Mouse (Mus musculus): ENCODE measurements around the gene Clcnkb. TPM values are rescaled to one million over a fixed set of nuclear protein-coding genes. Genes with fewer than 3 reads are reported as not detected.
A peak's percentile ranks its signal among the peaks of the same experiment; 100 is the strongest.

The Clcnkb gene
- polyA plus RNA-seq, 1 experiment from 2014 or later = not detected

- WGBS = 16% methylated on average over 22 of the region's 22 CpGs
- H3K9me3 ChIP-seq (replicated peaks) = no peaks in the 10 kb centered on the region
- no peaks in the 10 kb centered on the region; the same call in 1 of the 2 replicates for H3K4me1 ChIP-seq
- H3K27me3 ChIP-seq (ENCODE audit: low read depth, poor library complexity, severe bottlenecking) = peaks cover 22% of the 10 kb centered on the region; the same call in 1 of the 2 replicates
- H3K4me3 ChIP-seq = no peak overlapping the region
- H3K27ac ChIP-seq = no peak overlapping the region
- no peaks in the 10 kb centered on the region for H3K36me3 ChIP-seq
- DNase-seq (ENCODE audit: low spot score) = no peak
These were observed 4.3 kb downstream of the Clcnkb start for GRCm38 (mm10) chr4:141411430-141411992.

GRCm38 (mm10) chr4:141408577-141408976 lies 7.2 kb downstream of the Clcnkb start:
- peaks cover 8% of the 10 kb centered on the region for H3K4me1 ChIP-seq
- H3K4me3 ChIP-seq = no peak overlapping the region
- no peak overlapping the region for H3K27ac ChIP-seq
- H3K36me3 ChIP-seq = no peaks in the 10 kb centered on the region
- peaks cover 47% of the 10 kb centered on the region for H3K27me3 ChIP-seq (ENCODE audit: low read depth, poor library complexity, severe bottlenecking)
- no peak for DNase-seq (ENCODE audit: low spot score)
- WGBS = 92% methylated on average over 3 of the region's 3 CpGs
- no peaks in the 10 kb centered on the region for H3K9me3 ChIP-seq (replicated peaks)

- H3K36me3 ChIP-seq = no peaks in the 10 kb centered on the region
- peaks cover 42% of the 10 kb centered on the region for H3K27me3 ChIP-seq (ENCODE audit: low read depth, poor library complexity, severe bottlenecking)
- no peak overlapping the region for H3K27ac ChIP-seq
- DNase-seq (ENCODE audit: low spot score) = no peak
- peaks cover 8% of the 10 kb centered on the region for H3K4me1 ChIP-seq
- H3K9me3 ChIP-seq (replicated peaks) = no peaks in the 10 kb centered on the region
- 43% methylated on average over 14 of the region's 14 CpGs for WGBS
- H3K4me3 ChIP-seq = no peak overlapping the region
These were observed 9.1 kb downstream of the Clcnkb start for GRCm38 (mm10) chr4:141406516-141407299.

GRCm38 (mm10) chr4:141405314-141405622 lies 10.5 kb downstream of the Clcnkb start:
- Histone ChIP-seq H3K9me3 (replicated peaks) (no peaks in the 10 kb centered on the region), H3K27ac (0 out of 2 replicates have a peak overlapping the region, but pooled peaks have one; percentile 38), H3K27me3 (ENCODE audit: low read depth, poor library complexity, severe bottlenecking) (peaks cover 36% of the 10 kb centered on the region), H3K4me3 (no peak overlapping the region), H3K36me3 (no peaks in the 10 kb centered on the region), H3K4me1 (peaks cover 9% of the 10 kb centered on the region; the same call in 1 of the 2 replicates)
- DNase-seq (ENCODE audit: low spot score) = no peak
- WGBS = 80% methylated on average over 3 of the region's 3 CpGs

- DNase-seq (ENCODE audit: low spot score) = peak; percentile 94
- 15% methylated on average over 15 of the region's 15 CpGs for WGBS
- H3K4me1 ChIP-seq = peaks cover 11% of the 10 kb centered on the region; the same call in 1 of the 2 replicates
- H3K4me3 ChIP-seq = peak overlapping the region; percentile 29
- peaks cover 36% of the 10 kb centered on the region for H3K27me3 ChIP-seq (ENCODE audit: low read depth, poor library complexity, severe bottlenecking)
- peak overlapping the region; percentile 38; the same call in 1 of the 2 replicates for H3K27ac ChIP-seq
- H3K36me3 ChIP-seq = no peaks in the 10 kb centered on the region
- H3K9me3 ChIP-seq (replicated peaks) = no peaks in the 10 kb centered on the region
These were observed 11.1 kb downstream of the Clcnkb start for GRCm38 (mm10) chr4:141404518-141405313.

GRCm38 (mm10) chr4:141400171-141400570 lies 15.6 kb downstream of the Clcnkb start:
- Histone ChIP-seq H3K27ac (no peak overlapping the region), H3K36me3 (no peaks in the 10 kb centered on the region), H3K9me3 (replicated peaks) (no peaks in the 10 kb centered on the region), H3K4me3 (no peak overlapping the region), H3K4me1 (peaks cover 22% of the 10 kb centered on the region; the same call in 1 of the 2 replicates), H3K27me3 (ENCODE audit: low read depth, poor library complexity, severe bottlenecking) (peaks cover 50% of the 10 kb centered on the region)
- no peak for DNase-seq (ENCODE audit: low spot score)
- 85% methylated on average over 15 of the region's 15 CpGs for WGBS

GRCm38 (mm10) chr4:141398545-141398944 lies 17.3 kb downstream of the Clcnkb start, which contains the start of gene Clcnka:
TSS of gene Clcnka (minus strand) at chr4:141398724.
- H3K36me3 ChIP-seq = no peaks in the 10 kb centered on the region
- H3K4me3 ChIP-seq = no peak within 1 kb of the TSS
- H3K27ac ChIP-seq = no peak within 1 kb of the TSS; the same call in 1 of the 2 replicates
- H3K4me1 ChIP-seq = peaks cover 24% of the 10 kb centered on the region
- no peak for DNase-seq (ENCODE audit: low spot score)
- WGBS = 66% methylated on average over 12 of the region's 12 CpGs
- H3K9me3 ChIP-seq (replicated peaks) = no peaks in the 10 kb centered on the region
- peaks cover 53% of the 10 kb centered on the region for H3K27me3 ChIP-seq (ENCODE audit: low read depth, poor library complexity, severe bottlenecking)

GRCm38 (mm10) chr4:141397861-141398260 lies 18.0 kb downstream of the Clcnkb start:
- peaks cover 24% of the 10 kb centered on the region for H3K4me1 ChIP-seq
- H3K27me3 ChIP-seq (ENCODE audit: low read depth, poor library complexity, severe bottlenecking) = peaks cover 55% of the 10 kb centered on the region
- DNase-seq (ENCODE audit: low spot score) = no peak
- no peak overlapping the region; the same call in 1 of the 2 replicates for H3K27ac ChIP-seq
- no peaks in the 10 kb centered on the region for H3K36me3 ChIP-seq
- 76% methylated on average over 12 of the region's 12 CpGs for whole genome bisulfite sequencing
- H3K9me3 ChIP-seq (replicated peaks) = no peaks in the 10 kb centered on the region
- H3K4me3 ChIP-seq = no peak overlapping the region

GRCm38 (mm10) chr4:141394751-141395150 lies 21.1 kb downstream of the Clcnkb start:
- H3K27ac ChIP-seq = 0 out of 2 replicates have a peak overlapping the region, but pooled peaks have one; percentile 33
- peaks cover 21% of the 10 kb centered on the region for H3K4me1 ChIP-seq
- no peak for DNase-seq (ENCODE audit: low spot score)
- no peaks in the 10 kb centered on the region for H3K9me3 ChIP-seq (replicated peaks)
- no peaks in the 10 kb centered on the region for H3K36me3 ChIP-seq
- peak overlapping the region; percentile 19 for H3K4me3 ChIP-seq
- 19% methylated on average over 16 of the region's 16 CpGs for whole genome bisulfite sequencing
- peaks cover 66% of the 10 kb centered on the region for H3K27me3 ChIP-seq (ENCODE audit: low read depth, poor library complexity, severe bottlenecking)

GRCm38 (mm10) chr4:141391293-141391692 lies 24.5 kb downstream of the Clcnkb start:
- peaks cover 21% of the 10 kb centered on the region for H3K4me1 ChIP-seq
- no peaks in the 10 kb centered on the region for H3K9me3 ChIP-seq (replicated peaks)
- no peak for DNase-seq (ENCODE audit: low spot score)
- 76% methylated on average over 12 of the region's 12 CpGs for WGBS
- H3K27ac ChIP-seq = no peak overlapping the region
- no peak overlapping the region for H3K4me3 ChIP-seq
- no peaks in the 10 kb centered on the region for H3K36me3 ChIP-seq
- peaks cover 40% of the 10 kb centered on the region for H3K27me3 ChIP-seq (ENCODE audit: low read depth, poor library complexity, severe bottlenecking)

GRCm38 (mm10) chr4:141389366-141390150 lies 26.3 kb downstream of the Clcnkb start:
- H3K4me3 ChIP-seq = no peak overlapping the region
- peaks cover 32% of the 10 kb centered on the region for H3K27me3 ChIP-seq (ENCODE audit: low read depth, poor library complexity, severe bottlenecking)
- no peak overlapping the region for H3K27ac ChIP-seq
- WGBS = 70% methylated on average over 18 of the region's 18 CpGs
- peaks cover 22% of the 10 kb centered on the region for H3K4me1 ChIP-seq
- no peak for DNase-seq (ENCODE audit: low spot score)
- H3K9me3 ChIP-seq (replicated peaks) = no peaks in the 10 kb centered on the region
- H3K36me3 ChIP-seq = no peaks in the 10 kb centered on the region

GRCm38 (mm10) chr4:141387933-141388332 lies 27.9 kb downstream of the Clcnkb start:
- Histone ChIP-seq H3K27me3 (ENCODE audit: low read depth, poor library complexity, severe bottlenecking) (peaks cover 36% of the 10 kb centered on the region), H3K27ac (peak overlapping the region; percentile 66), H3K9me3 (replicated peaks) (no peaks in the 10 kb centered on the region), H3K36me3 (no peaks in the 10 kb centered on the region), H3K4me1 (peaks cover 28% of the 10 kb centered on the region), H3K4me3 (no peak overlapping the region)
- 65% methylated on average over 5 of the region's 5 CpGs for WGBS
- no peak for DNase-seq (ENCODE audit: low spot score)

Measured in limb, embryonic 10.5 days (tissue).